Mouse (Mus musculus) right cerebral cortex, postnatal 10 days (tissue): ENCODE measurements around the gene Copz2.

Experiments used
- DNase-seq, 2 experiments: peaks; one replicate each; pipeline ENCODE4 v3.0.0; 2021; ENCODE audit warnings: low spot score in 2 of 2

Gene Copz2

GRCm38 (mm10) chr11:96863206-96863995 is 13.7 kb downstream of the Copz2 start:
- peak; percentile 54 to 60 for DNase-seq

DNA sequence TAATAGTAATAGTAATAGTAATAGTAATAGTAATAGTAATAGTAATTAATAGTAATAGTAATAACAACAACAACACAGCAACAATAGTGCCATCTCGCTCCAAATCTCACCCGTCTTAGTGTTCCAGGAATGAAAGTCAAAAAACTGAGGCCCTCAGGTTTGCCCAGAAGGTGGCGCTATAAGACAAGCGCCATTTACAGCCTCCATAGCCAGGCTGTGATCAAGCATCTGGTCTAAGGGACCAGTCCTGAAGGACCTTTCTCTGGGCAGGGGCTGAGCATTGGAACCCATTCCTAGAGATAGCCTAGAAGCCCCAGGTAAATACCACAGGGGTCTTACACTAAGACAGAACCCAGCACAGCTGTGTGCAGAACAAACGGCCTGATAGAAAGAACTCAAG is 17.5 kb downstream of the Copz2 start:
- peak; percentile 57 to 75 for DNase-seq

GRCm38 (mm10) chr11:96872441-96873379 is 23.0 kb downstream of the Copz2 start:
- peak; percentile 51 to 57 for DNase-seq

DNA sequence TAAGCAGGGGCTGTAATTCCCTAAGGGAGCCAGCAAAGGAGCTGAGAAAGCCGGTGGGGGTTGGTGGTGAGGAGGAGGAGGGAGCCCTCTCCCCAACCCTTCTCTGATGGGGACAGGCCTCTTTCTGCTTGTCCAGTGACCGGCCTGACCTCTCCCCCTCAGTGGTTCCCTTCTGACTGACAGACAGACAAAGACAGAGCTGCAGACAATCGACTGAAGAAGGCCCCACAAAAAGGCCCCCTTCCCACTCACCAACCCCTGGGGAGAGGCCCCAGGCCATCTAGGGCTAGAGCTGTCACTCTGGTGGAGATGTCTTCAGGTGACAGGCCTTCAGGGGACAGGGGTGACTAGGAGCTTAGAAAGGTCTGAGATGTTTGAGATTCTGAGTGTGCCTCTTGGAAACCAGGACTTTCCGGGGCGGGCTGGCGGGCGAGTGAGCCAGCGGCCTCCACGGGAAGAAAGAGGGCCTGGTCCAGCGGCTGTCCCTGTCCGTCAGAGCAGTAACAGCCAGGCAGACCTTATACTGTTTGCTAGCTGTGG is 24.0 kb downstream of the Copz2 start:
- DNase-seq: peak; percentile 41 to 49

DNA sequence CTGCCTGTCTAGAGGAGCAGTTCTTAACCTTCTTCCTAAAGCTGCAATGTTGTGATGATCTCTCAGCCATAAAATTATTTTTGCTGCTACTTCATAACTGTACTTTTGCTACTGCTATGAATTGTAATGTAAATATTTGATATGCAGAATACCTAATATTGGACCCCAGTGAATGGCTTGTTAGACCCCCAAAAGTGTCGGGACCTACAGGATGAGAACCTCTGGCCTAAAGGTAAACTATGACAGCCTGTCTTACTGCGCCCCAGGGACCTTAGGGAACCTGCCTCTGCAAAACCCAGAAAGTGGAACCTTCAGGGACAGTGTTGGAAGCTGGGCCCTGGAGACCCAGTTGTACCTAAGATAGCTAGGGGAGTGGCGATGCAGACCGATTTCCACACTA is 25.6 kb downstream of the Copz2 start:
- DNase-seq: no peak

- DNase-seq: peak; percentile 91 to 92
Measured at GRCm38 (mm10) chr11:96875745-96876144, 26.1 kb downstream of the Copz2 start.

DNA sequence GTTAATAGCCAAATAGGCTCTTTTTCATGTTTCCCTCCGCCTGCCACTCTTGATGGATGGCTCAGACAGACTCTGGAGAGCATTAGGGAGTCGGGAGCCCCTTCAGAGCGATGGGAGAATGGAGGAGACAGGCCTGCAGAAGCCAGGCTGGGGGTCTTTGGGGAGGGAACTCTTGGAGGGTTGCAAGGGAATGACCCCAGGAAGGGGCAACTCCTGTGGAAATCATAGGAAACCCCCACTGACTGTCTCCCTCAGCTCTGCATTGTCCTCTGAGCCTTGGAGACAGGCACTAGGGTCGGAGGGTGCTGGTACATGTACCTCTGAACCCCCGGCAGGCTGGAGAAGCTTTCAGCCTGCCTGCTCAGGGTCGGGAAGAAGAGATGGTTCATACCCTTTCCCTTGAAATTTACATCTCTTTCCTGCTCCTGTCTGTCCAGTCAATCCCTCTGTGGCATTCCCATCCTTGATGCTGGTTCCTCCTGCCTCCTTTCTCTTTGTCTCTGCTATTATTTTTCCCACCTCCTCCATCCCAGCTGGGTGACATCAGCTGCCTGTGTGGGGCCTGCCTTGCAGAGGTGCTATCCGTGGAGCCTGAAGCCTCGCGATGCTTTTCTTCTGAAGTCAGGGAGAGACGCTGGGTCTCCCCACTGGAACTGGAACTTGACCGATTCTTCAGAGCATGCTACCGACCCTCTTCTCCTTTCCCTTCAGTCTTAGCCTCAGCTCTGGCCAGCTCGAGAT is 26.8 kb downstream of the Copz2 start:
- DNase-seq: peak in 1 of 2 experiments; percentile 47

DNA sequence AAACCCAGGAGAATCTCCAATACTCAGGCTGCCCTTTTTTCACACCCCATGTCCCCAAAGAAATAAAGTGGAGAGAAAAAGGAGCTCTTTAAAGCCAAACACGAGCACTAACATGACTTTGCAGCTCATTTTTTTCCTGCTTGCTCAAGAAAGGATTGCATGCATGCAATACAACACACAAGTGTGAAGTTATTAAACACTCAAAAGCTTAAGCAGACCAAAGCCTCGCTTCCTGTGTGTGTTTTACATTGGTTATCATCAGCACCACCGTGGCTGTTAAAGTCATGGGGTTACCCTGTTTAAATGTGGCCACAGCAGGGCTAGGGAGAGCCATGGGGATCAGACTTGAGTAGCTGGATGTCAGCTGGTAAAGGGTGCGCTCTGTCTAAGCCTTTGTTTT is 27.4 kb downstream of the Copz2 start:
- DNase-seq: no peak

- no peak for DNase-seq
Measured at GRCm38 (mm10) chr11:96878715-96879114, 29.0 kb downstream of the Copz2 start.

- DNase-seq: no peak
Measured at GRCm38 (mm10) chr11:96879359-96879758, 29.7 kb downstream of the Copz2 start.

DNA sequence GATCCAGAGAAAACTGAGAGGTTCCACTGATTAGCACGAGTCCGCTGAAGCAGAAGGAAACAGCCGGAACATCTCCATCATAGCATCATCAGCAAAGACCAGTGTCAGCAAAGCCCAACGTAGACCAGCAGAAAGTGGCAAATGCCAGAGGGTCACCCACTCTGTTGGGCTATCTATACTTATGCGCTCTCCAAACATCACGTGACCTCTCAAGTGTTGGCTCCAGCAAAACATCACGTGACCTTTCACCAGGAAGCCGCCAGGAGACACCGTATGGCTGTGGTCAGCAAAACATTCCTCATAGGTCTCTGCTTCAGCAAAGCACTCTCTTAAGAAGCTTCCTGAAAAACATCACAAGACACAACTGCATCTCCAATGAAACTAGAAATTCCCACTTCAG is 30.6 kb downstream of the Copz2 start:
- DNase-seq: no peak

DNA sequence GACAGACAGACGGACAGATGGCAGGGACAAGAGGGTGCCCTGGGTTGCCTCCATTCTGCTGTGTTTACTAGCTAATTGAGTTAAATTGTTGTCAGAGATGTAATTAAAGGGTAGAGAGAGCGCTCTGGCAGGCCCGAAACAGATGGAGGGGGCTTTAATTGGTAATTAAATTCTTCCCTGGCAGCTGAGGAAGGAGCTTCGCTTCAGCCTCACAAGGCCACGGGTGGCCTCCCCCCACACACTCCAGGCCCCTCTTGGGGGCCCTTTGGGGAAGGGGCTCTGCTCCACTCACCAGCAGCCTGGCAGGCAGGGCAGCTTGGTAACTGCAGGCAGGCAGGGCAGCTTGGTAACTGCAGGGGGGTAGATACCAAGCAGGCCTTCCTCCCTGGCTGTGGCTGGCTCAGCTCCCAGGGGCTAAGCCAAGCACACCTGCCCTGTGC is 36.3 kb downstream of the Copz2 start:
- DNase-seq: no peak

- DNase-seq: no peak
Measured at GRCm38 (mm10) chr11:96886942-96887546, 37.4 kb downstream of the Copz2 start.

GRCm38 (mm10) chr11:96891784-96892527 is 42.3 kb downstream of the Copz2 start:
- DNase-seq: no peak

- no peak for DNase-seq
Measured at GRCm38 (mm10) chr11:96893203-96893842, 43.7 kb downstream of the Copz2 start.

DNA sequence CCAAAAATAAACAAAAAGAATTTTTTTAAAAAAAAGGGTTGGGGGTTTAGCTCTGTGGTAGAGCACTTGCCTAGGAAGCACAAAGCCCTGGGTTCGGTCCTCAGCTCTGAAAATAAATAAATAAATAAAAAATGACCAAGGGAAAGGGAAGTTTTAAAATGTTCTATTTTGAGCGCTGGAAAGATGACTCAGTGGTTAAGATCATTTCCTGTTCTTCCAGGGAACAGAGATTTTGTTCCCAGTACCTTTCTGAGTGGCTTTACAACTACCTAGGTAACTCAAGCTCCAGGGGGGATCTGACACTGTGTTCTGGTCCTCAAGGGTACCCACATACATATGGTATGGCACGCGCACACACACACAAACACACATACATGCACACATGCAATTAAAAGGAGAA is 46.2 kb downstream of the Copz2 start:
- no peak for DNase-seq

GRCm38 (mm10) chr11:96899449-96900306 is 50.0 kb downstream of the Copz2 start:
- no peak for DNase-seq

DNA sequence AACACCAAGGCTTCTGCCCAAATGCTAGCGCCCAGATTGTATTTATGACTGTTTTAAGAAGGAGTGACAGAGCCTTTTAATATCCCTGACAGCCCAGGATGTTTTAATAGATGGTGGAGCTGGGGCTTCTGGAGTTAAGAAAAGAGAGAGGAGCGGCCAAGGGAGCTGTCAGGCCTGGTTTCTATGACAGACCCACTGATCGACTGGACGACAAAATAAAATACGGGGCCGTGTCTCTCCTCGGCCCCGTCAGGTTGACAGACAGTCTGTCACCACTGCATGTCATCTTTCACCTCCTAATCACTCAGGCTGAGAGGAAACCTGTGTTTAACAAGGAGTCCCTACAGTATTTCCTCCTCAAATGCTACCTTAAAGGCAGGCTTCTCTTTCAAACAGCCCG is 51.7 kb downstream of the Copz2 start:
- DNase-seq: no peak
